Mouse (Mus musculus) hindbrain, embryonic 16.5 days (tissue): ENCODE data around the gene Abhd6. TPM values are rescaled to one million over a fixed set of nuclear protein-coding genes. Genes with fewer than 3 reads are reported as not detected.
A peak's percentile ranks its signal among the peaks of the same experiment; 100 is the strongest.

Source experiments
- ATAC-seq: fragments of 200-750 bp; cut with Nextera tagmentation; 2 replicates; pipeline ENCODE4 v1.8.0; 2017; ENCODE audit warnings: moderate TSS enrichment, moderate library complexity
- H3K27ac ChIP-seq: fragments of 300-500 bp; sonication (generic); 2 replicates; pipeline ENCODE4 v1.5.1; 2014; ENCODE audit warnings: low read depth, mild to moderate bottlenecking, control low read depth, low read length, moderate library complexity
- H3K27me3 ChIP-seq: fragments of 300-500 bp; sonication (generic); replicated peaks from 2 replicates; pipeline ENCODE4 v1.6.1; 2014; ENCODE audit warnings: low read length; ENCODE audit not compliant: control insufficient read depth, insufficient read depth
- H3K36me3 ChIP-seq: fragments of 300-500 bp; sonication (generic); 2 replicates; pipeline ENCODE4 v1.6.1; 2014; ENCODE audit warnings: mild to moderate bottlenecking, low read length, moderate library complexity, mixed read lengths; ENCODE audit not compliant: control insufficient read depth, insufficient read depth
- H3K4me1 ChIP-seq: fragments of 300-500 bp; sonication (generic); 2 replicates; pipeline ENCODE4 v1.6.1; 2014; ENCODE audit warnings: low read depth, low read length; ENCODE audit not compliant: control insufficient read depth, insufficient read depth
- H3K4me2 ChIP-seq: fragments of 300-500 bp; sonication (generic); 2 replicates; pipeline ENCODE4 v1.6.1; 2014; ENCODE audit warnings: mild to moderate bottlenecking, low read length, control low read depth, moderate library complexity
- H3K4me3 ChIP-seq: fragments of 300-500 bp; sonication (generic); 2 replicates; pipeline ENCODE4 v1.5.1; 2014; ENCODE audit warnings: mild to moderate bottlenecking, low read length, control low read depth, moderate library complexity
- H3K9ac ChIP-seq: fragments of 300-500 bp; sonication (generic); 2 replicates; pipeline ENCODE4 v1.6.1; 2014; ENCODE audit warnings: low read depth, mild to moderate bottlenecking, control low read depth, low read length, moderate library complexity
- H3K9me3 ChIP-seq: fragments of 300-500 bp; sonication (generic); 2 replicates; pipeline ENCODE4 v1.6.1; 2014; ENCODE audit warnings: mild to moderate bottlenecking, low read length, moderate library complexity; ENCODE audit not compliant: control insufficient read depth
- WGBS: fragments of 180-500 bp; shearing (Covaris S2); extraction: QIAGEN DNeasy Blood & Tissue Kit; methylation state at CpG from one replicate; pipeline ENCODE4 v1.1.7; 2014; 5-methylcytosine and 5-hydroxymethylcytosine counted together
- polyA plus RNA-seq: library from polyadenylated mRNA; unstranded; fragments of >200 nt; fragmentation: Nextera tagmentation; extraction: Ambion mirVana; gene quantifications from 2 replicates; pipeline ENCODE4 v1.2.1, GENCODE M21; 2015

The Abhd6 gene
- polyA plus RNA-seq, 1 experiment from 2014 or later, result 42.5 TPM

DNA sequence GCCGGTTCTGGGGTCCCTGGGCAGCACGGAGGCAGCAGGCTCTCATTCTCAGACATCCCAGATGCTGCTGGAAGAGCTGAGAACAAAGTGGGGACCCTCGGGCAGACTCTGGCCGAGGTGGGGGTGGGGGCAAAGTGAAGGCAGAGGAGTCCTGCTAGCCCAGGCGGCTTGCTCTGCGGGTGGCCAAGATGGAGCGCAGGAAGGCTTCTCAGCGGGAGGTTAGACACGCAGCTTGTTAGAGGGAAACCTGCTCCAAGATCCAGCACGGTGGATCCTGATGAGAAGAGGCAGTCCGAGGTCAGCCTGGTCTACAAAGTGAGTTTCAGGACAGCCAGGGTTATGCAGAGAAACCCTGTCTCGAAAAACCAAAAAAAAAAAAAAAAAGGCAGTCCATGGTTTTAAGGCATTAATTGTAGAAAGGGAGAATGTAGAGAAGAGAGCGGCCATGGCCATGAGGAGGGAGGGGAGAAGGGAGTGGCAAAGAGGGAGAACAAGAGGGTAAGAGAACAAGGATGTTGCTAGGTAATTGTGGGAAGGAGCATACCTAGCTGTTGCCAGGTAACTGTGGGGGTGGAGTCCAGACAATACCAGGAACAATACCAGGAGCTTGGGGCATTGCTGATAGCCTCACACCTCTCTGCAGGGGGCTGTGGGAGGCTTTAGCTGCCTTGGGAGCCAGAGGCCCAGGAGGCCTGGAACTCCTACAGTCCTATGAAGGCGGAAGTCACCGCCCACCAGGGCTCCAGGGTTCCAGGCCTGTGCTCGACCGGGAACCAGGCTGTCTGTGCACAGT, 51.8 kb downstream of the Abhd6 start:
- Histone ChIP-seq H3K27ac (no peak overlapping the region), H3K36me3 (peaks cover 10% of the 10 kb centered on the region), H3K4me2 (no peak overlapping the region), H3K4me3 (no peak overlapping the region), H3K27me3 (no peaks in the 10 kb centered on the region), H3K9me3 (no peaks in the 10 kb centered on the region), H3K4me1 (no peaks in the 10 kb centered on the region), H3K9ac (no peak overlapping the region)
- ATAC-seq, result no peak
- 23% methylated on average over 17 of the region's 17 CpGs for WGBS

DNA sequence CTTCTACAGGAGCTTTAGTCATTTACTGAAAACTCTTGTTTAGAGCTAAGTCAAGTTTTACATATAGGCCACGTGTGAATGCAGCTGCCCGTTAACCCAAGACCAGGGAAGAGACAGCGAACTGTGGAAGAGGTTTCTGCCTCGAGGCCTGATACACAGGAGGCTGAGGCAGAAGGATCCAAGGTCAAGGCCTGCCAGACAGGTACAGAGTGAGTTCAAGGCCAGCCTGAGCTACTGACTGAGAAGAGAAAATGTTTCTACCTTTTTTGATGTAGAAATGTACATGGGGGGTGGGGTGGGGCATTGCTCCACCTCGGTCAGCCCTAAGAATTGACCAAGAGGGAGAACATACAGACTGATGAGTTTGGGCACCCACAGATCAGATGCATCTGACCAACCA, 53.4 kb downstream of the Abhd6 start:
- WGBS, result 90% methylated on average over 5 of the region's 5 CpGs
- no peak overlapping the region for H3K4me2 ChIP-seq

DNA sequence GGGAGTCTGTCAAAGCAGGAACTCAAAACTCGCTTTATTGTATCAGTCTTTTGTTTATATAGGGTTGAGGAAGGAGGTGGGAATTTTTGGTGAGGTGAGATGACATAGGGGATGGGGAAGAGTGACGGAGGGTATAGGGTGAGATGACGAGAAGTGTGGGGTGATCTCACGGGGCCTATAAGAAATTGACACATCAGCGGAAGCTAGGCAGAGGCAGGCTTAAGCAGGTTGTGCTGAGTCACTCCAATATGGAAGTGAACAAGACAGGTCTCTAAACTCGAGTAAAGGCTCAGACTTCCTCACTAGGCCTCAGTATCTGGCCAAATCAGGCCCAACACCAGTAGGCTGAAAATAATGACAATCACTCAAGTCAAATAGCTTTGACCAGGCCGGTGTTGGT, 57.2 kb downstream of the Abhd6 start:
- Histone ChIP-seq H3K27ac (no peak overlapping the region), H3K9ac (no peak overlapping the region), H3K4me3 (no peak overlapping the region), H3K27me3 (no peaks in the 10 kb centered on the region), H3K4me1 (peaks cover 2% of the 10 kb centered on the region; the same call in 1 of the 2 replicates), H3K36me3 (no peaks in the 10 kb centered on the region), H3K4me2 (no peak overlapping the region), H3K9me3 (no peaks in the 10 kb centered on the region)
- WGBS, result 93% methylated on average over 7 of the region's 7 CpGs
- no peak for ATAC-seq

More for the DNA sequence above, 53.4 kb downstream of the Abhd6 start:
- Histone ChIP-seq H3K9ac (no peak overlapping the region), H3K9me3 (no peaks in the 10 kb centered on the region), H3K36me3 (no peaks in the 10 kb centered on the region; the same call in 1 of the 2 replicates), H3K4me1 (no peaks in the 10 kb centered on the region), H3K27me3 (no peaks in the 10 kb centered on the region), H3K27ac (no peak overlapping the region), H3K4me3 (no peak overlapping the region)
- no peak for ATAC-seq

DNA sequence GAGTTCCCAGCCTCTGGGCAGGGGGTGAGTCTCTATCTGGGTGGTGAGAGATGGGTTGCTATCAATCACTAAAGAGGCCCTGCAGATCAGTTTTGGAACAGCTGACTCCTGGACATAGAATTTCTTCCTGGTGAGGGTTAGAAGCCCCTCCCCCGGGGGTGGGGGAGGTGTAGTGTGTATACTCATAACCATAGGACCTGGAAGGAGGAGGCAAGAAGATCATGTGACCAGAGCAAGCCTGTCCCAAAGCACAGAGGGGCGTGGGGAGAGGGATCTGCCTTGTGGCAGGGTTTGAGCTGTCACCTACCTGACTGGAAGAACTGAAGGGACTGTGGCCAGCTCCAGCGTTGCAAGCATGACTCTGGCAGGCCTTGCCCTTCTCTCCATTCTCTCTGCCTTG, 59.4 kb downstream of the Abhd6 start:
- Histone ChIP-seq H3K4me2 (no peak overlapping the region), H3K36me3 (no peaks in the 10 kb centered on the region), H3K9ac (no peak overlapping the region), H3K4me3 (no peak overlapping the region), H3K27me3 (no peaks in the 10 kb centered on the region), H3K27ac (no peak overlapping the region), H3K4me1 (peaks cover 2% of the 10 kb centered on the region; the same call in 1 of the 2 replicates), H3K9me3 (no peaks in the 10 kb centered on the region)
- WGBS, result 34% methylated on average over 3 of the region's 3 CpGs
- ATAC-seq, result peak; percentile 37; the same call in 1 of the 2 replicates

DNA sequence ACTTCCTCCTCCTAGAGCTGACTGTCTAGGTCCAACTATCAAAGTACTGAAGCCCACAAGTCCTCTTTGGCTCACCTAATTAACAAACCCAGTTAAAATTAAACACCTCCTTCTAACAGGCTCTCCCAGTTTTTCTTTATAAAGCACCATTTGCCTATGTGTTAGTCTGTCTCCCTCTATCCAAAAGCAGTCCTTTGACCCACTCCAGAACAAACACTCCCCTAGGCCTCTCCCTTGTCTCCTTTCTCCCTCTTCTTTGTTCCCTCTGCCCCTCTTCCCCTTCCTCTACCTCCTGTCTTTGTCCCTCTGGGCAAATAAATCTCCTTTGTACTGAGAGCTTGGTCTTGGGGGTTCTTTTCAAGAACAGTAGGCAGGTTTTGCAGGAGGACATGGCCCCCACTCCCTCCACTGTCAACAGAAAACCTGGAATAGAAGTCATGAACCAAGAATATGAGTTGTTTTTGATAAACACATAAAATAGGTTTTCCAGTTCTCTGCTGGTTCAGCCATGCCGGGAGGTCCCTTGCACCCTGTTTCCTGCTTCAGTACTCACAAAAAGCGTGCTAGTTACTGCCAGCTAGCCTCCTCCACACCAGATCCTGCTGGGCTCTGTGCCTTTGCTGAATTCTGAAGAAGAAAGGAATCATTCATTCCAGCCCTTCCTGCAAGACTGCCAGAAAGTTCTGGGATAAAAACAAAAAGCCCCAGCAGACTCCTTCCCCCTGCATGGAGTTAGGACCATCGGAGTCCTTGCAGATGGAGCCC, 60.0 kb downstream of the Abhd6 start:
- peaks cover 2% of the 10 kb centered on the region; the same call in 1 of the 2 replicates for H3K4me1 ChIP-seq
- H3K4me3 ChIP-seq, result no peak overlapping the region
- no peaks in the 10 kb centered on the region for H3K27me3 ChIP-seq
- H3K27ac ChIP-seq, result peak overlapping the region; percentile 49; the same call in 1 of the 2 replicates
- H3K9me3 ChIP-seq, result no peaks in the 10 kb centered on the region
- ATAC-seq, result peak; percentile 75
- 36% methylated on average over 3 of the region's 3 CpGs for WGBS
- H3K9ac ChIP-seq, result no peak overlapping the region
- H3K36me3 ChIP-seq, result no peaks in the 10 kb centered on the region
- H3K4me2 ChIP-seq, result no peak overlapping the region

DNA sequence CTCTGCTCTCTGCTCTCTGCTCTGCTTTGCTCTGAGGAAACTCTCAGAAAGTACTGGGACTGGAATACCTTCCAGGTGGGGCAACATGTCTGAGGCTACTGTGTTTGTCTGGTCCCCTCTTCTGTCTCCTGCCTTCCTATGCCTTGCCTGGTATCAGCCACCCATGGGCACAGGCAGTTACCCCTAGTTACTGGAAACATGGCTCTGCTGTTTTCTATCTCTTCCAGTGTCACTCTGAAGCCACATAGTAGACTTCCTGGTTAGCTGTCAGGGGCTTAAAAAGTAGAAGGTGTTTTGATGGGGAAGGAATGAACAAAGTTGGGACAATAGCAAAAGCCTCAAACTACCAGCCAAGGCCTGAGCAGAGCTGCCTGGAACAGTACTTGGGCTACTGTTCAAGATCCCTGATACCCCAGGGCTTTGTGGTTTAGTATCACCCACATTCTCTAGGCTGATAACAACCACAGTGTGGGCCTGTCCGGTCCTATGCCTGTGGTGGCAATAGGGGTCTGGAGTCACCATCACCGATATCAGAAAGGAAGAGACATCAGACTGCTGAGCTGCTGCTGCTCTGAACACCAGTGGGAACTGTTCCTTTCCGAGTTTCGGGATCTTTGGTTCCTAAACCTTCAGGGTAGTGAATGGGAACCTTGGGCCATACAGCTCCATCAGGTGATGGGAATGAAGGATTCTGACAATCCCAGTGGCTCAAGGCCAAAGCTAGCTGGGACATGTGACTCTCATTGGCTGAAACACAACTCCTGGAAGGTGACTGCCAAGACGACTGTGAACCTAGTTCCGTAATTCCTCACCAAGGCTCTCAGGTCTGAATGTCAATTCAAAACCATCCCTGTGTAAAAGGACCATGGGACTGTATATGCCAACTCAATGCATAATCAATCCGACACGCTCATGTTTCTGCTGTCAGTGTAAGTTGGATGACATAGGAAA, 61.4 kb downstream of the Abhd6 start:
- WGBS, result 82% methylated on average over 8 of the region's 8 CpGs
- ATAC-seq, result no peak
- no peaks in the 10 kb centered on the region for H3K36me3 ChIP-seq
- no peak overlapping the region for H3K4me3 ChIP-seq
- no peak overlapping the region for H3K27ac ChIP-seq
- H3K9me3 ChIP-seq, result no peaks in the 10 kb centered on the region
- no peak overlapping the region for H3K9ac ChIP-seq
- H3K4me2 ChIP-seq, result no peak overlapping the region
- H3K4me1 ChIP-seq, result peaks cover 2% of the 10 kb centered on the region; the same call in 1 of the 2 replicates
- H3K27me3 ChIP-seq, result no peaks in the 10 kb centered on the region

DNA sequence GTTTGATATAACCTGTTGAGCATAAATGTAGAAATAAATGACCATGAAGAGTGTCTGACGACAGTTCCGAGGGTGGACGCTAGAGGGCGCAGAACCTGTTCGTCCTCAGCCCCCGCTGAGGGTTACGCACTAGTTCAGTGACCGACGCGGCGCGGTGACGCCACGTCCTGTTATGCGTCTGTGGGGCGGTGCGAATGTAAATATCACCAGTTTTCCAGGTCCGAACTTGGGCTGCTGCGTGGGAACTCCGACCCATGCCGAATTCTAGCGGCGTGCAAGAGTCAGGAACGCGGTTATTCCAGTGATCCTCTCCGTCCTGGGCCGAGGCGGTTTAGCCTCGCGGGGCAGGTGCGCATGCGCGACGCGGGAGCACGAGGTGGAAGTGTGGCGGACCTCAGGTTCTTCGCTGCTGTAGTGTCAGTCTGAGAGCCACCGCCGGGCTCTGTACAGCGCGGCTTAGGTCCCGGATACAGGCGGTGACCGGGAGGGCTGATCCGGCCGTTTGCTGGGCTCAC, 77.5 kb downstream of the Abhd6 start, which contains the start of gene Rpp14:
TSS of gene Rpp14 (plus strand) at position 203 of the 515 bp plus-strand sequence.
- peaks cover 5% of the 10 kb centered on the region for H3K36me3 ChIP-seq
- under 1% methylated on average over 47 of the region's 47 CpGs for WGBS
- H3K9ac ChIP-seq, result peak within 1 kb of the TSS; percentile 78
- H3K9me3 ChIP-seq, result no peaks in the 10 kb centered on the region
- peak within 1 kb of the TSS; percentile 93 for H3K4me2 ChIP-seq
- peak within 1 kb of the TSS; percentile 97 for H3K27ac ChIP-seq
- peak within 1 kb of the TSS; percentile 75 for H3K4me3 ChIP-seq
- peak; percentile 97 for ATAC-seq
- no peaks in the 10 kb centered on the region for H3K27me3 ChIP-seq
- H3K4me1 ChIP-seq, result peaks cover 13% of the 10 kb centered on the region

DNA sequence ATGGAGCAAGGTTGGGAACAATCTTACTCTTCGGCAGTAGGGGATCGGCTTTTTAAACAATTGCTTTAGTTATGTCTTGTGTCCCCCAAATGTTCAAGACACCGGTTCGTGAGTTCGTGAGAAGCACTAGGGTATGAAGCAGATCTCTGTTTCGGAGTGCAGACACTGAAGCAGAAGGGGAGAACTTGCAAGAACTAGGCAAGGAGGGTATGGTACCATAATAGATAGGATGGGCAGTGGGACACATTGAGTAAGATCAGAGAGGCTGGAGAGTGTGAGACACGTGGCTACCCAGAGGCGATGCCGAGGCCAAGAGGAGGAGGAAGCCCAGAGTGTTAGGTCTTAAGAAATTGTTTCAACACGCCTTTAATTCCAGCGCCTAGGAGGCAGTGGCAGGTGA, 78.0 kb downstream of the Abhd6 start:
- peaks cover 13% of the 10 kb centered on the region for H3K4me1 ChIP-seq
- 5% methylated on average over 11 of the region's 11 CpGs for WGBS
- H3K27ac ChIP-seq, result peak overlapping the region; percentile 97
- peaks cover 9% of the 10 kb centered on the region for H3K36me3 ChIP-seq
- peak overlapping the region; percentile 93 for H3K4me2 ChIP-seq
- ATAC-seq, result peak; percentile 37
- peak overlapping the region; percentile 78 for H3K9ac ChIP-seq
- peak overlapping the region; percentile 75 for H3K4me3 ChIP-seq
- no peaks in the 10 kb centered on the region for H3K9me3 ChIP-seq
- no peaks in the 10 kb centered on the region for H3K27me3 ChIP-seq
